Mouse (Mus musculus): ENCODE results near the gene Med16. TPM values are rescaled to one million over a fixed set of nuclear protein-coding genes. Genes with fewer than 3 reads are reported as not detected.

Gene Med16
- polyA plus RNA-seq, 1 experiment from 2014 or later = 63.6 TPM

DNA sequence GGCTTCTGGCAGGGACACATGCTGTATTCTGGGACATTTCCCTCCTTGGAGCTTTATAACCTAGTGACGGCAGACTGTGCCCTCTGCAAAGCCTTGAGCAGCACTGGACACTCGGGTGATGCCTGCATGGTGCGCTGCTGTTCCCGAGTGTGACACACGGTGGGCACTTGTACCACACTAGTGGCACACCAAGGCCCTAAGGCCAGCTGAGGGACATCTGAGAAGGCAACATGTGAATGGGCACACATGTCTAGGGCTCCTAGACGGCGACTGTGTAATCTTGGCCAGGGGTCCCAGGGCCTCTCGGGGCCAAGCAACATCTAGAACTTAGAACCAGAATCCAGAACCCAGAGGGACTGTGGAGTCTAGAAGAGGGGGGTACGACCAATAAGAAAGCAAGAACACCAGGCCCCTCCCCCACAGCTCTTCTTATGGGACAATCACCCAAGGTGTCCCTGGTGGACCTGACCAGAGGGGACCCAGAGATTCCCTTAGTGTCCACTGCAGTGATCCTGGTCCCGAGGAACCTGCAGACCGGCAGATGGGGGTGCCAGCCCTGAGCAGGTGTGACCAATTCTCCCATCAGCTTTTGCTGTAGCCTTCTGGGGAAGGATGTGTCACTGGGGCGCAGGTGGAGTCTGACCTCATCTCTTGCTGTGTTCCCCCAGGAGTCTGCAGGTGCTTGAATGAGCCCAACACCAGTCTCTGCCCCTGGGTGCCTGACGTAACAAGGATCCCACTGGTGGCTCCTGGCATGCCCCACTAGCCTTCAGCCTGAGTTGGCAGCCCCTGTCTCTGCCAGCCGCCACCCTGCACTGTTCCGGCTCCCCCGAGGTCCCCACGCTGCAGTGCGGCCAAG is 21.5 kb upstream of the Med16 start:
- peak overlapping the region; percentile 94 for H3K27ac ChIP-seq (replicated peaks)
- H3K4me3 ChIP-seq = peak overlapping the region; percentile 79
- H3K4me1 ChIP-seq = peaks cover 88% of the 10 kb centered on the region
- 90% methylated on average over 18 of the region's 18 CpGs for WGBS
- DNase-seq (ENCODE audit: low spot score) = no peak
- no peaks in the 10 kb centered on the region for H3K9me3 ChIP-seq
- H3K36me3 ChIP-seq (replicated peaks) = peaks cover 56% of the 10 kb centered on the region
- H3K27me3 ChIP-seq (replicated peaks; ENCODE audit: low read depth, poor library complexity, severe bottlenecking) = no peaks in the 10 kb centered on the region

DNA sequence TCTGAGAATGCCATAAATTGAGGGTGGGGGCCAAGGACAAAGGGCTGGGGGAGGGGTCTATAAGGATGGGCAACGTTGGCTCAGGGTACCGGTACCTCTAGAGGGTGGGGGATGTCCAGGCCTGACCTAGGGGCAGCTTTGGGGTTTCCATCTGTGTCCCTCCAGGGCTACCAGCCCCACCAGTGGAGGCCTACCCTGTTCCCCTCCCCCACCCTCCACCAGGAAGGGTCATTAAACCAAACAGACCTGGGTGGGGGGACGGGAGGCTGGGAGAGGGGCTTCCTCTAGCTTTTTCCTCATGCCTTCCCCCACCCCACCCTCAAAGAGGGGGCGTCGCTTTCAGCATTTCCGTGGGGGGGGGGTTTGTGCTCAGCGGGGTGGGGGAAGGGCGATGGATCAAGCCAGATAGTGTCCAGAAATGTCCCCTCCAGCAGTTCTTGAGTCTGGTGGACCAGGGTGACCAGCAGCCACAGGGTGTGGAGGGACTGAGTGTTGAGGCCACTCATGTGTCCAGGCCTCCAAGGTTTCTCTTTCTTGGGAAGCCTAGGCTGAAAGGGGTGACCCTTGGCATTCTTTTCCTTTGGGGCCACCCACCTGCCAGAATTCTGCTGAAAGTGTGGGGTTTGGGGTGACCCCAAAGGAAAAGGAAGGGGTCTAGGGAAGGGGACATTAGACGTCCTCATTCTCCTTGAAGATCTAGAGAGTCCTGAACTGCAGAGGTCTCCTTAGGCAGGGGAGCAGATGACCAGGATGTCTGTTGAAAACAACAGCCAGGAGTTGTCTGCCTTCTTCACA is 20.4 kb upstream of the Med16 start:
- peak overlapping the region; percentile 94 for H3K27ac ChIP-seq (replicated peaks)
- WGBS = 16% methylated on average over 9 of the region's 9 CpGs
- peaks cover 82% of the 10 kb centered on the region for H3K4me1 ChIP-seq
- H3K4me3 ChIP-seq = peak overlapping the region; percentile 79
- peaks cover 1% of the 10 kb centered on the region for H3K27me3 ChIP-seq (replicated peaks; ENCODE audit: low read depth, poor library complexity, severe bottlenecking)
- peaks cover 45% of the 10 kb centered on the region for H3K36me3 ChIP-seq (replicated peaks)
- H3K9me3 ChIP-seq = no peaks in the 10 kb centered on the region
- DNase-seq (ENCODE audit: low spot score) = peak; percentile 57

DNA sequence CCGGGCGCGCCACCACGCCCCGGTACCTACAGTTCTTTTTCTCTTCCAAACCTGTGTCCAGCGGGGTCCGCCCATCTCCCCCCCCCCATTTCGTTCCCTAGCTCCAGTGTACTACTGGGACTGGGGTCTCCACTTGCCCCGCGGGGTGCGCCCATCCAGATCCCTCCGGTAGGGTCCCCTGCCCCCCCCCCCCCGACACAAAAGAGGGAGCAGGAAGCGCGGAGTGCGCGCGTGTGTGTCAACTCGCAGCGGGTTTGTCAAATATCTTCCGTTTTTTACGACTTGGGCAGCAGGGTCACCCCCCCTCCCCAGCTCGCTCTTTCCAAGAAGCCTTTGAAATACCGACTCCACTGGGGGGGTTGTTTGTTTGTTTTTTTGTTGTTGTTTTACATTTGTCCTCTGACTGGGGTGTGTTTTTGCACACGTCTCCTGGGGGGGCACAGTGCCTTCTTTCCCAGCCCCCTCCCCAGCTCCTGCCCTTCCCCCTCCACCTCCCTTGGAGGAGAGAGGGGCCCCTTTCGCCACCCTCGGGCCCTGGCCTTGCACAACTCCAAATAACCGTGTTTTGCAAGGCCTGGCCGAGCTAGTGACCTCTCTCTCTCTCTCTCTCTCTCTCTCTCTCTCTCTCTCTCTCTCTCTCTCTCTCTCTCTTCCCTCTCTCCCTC is 19.4 kb upstream of the Med16 start:
- peak; percentile 69 for DNase-seq (ENCODE audit: low spot score)
- peaks cover 11% of the 10 kb centered on the region for H3K27me3 ChIP-seq (replicated peaks; ENCODE audit: low read depth, poor library complexity, severe bottlenecking)
- under 1% methylated on average over 29 of the region's 29 CpGs for WGBS

DNA sequence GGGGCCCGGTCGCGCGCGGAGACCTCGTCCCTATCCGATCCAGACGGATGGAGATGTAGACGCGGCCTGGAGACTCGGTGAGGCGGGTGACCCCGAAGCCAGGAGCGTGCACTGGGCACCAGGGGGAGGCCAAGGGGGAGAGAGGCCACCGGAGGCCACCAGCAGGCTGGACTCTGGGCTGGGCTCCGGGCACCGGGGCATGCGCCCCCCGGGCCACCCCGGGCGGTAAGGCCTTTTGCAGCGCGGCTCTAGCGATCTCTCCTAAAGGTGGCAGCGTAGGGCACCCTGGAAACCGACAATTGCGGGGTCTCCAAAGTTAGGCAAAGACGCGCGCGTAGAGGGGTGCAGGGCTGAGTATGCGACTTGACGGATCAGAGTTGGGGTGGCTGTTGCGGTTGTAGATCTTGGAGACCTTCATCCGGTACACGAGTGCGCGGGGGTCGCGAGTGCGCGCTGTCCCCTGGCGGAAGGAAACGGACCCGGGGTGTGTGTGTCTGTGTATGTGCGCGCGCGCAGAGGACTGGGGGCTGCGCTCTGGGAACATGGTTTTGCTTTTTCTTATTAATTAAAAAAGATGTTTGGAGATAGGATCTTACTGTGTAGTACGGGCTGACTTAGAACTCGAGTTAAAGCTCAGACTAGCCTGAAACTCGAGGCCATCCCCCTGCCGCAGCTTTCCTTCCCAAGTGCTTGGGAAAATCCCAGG is 18.8 kb upstream of the Med16 start:
- Histone ChIP-seq H3K4me3 (peak overlapping the region; percentile 79), H3K27me3 (replicated peaks; ENCODE audit: low read depth, poor library complexity, severe bottlenecking) (peaks cover 18% of the 10 kb centered on the region), H3K27ac (replicated peaks) (peak overlapping the region; percentile 94), H3K4me1 (peaks cover 73% of the 10 kb centered on the region), H3K36me3 (replicated peaks) (peaks cover 29% of the 10 kb centered on the region), H3K9me3 (0 out of 2 replicates have a peak, but pooled peaks cover 1% of the 10 kb centered on the region)
- peak; percentile 85 for DNase-seq (ENCODE audit: low spot score)
- under 1% methylated on average over 54 of the region's 54 CpGs for WGBS

More for the DNA sequence above, 19.4 kb upstream of the Med16 start:
- Histone ChIP-seq H3K4me3 (peak overlapping the region; percentile 79), H3K27ac (replicated peaks) (peak overlapping the region; percentile 94), H3K36me3 (replicated peaks) (peaks cover 36% of the 10 kb centered on the region), H3K4me1 (peaks cover 79% of the 10 kb centered on the region), H3K9me3 (no peaks in the 10 kb centered on the region)

DNA sequence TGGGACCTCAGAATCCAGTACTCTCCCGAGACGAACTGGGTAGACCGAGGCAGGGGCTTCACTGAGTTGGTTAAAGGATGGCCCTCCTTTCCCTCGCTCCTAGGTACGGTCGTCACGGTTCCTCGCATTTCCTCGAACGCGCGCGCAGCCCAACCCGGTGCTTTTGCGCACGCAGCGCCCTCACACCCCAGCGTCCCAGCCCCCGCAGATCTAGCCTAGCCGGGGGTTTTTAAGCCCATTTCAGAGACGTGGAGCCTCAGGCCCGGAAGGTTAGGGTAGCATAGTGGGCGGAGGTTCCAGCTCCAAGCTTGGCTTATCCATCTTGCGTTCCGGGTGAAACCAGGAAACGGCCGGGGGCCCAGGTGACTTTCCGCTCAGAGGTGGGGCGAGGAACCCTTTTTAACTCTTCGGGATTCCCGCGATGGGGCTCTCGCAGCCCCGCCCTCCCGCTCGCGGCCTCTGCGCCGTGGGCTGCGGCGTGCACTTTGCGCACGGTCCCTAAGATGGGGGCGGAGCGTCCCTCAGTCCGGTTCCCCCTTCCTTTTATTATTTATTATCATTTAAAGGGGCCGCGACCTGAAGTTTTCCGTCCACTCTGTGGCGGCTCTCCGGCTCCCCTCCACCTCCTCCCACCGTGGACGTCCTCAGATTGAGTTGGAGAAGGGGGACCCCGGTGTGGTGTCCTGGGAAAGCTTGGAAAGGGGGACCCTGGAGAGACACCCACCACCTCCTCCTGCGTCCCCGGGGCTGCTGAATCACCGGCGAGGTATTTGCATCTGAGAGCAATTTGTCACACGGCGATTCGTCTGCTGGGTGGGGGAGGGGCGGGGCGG is 18.0 kb upstream of the Med16 start, which contains the start of gene Arid3a:
Gene Arid3a (plus strand): TSS at position 553 of the 833 bp plus-strand sequence.
- Histone ChIP-seq H3K4me1 (peaks cover 68% of the 10 kb centered on the region), H3K9me3 (0 out of 2 replicates have a peak, but pooled peaks cover 4% of the 10 kb centered on the region), H3K27ac (replicated peaks) (peak within 1 kb of the TSS; percentile 94), H3K36me3 (replicated peaks) (peaks cover 21% of the 10 kb centered on the region), H3K4me3 (peak within 1 kb of the TSS; percentile 79), H3K27me3 (replicated peaks; ENCODE audit: low read depth, poor library complexity, severe bottlenecking) (peaks cover 25% of the 10 kb centered on the region)
- WGBS = under 1% methylated on average over 63 of the region's 63 CpGs
- DNase-seq (ENCODE audit: low spot score) = peak; percentile 95

DNA sequence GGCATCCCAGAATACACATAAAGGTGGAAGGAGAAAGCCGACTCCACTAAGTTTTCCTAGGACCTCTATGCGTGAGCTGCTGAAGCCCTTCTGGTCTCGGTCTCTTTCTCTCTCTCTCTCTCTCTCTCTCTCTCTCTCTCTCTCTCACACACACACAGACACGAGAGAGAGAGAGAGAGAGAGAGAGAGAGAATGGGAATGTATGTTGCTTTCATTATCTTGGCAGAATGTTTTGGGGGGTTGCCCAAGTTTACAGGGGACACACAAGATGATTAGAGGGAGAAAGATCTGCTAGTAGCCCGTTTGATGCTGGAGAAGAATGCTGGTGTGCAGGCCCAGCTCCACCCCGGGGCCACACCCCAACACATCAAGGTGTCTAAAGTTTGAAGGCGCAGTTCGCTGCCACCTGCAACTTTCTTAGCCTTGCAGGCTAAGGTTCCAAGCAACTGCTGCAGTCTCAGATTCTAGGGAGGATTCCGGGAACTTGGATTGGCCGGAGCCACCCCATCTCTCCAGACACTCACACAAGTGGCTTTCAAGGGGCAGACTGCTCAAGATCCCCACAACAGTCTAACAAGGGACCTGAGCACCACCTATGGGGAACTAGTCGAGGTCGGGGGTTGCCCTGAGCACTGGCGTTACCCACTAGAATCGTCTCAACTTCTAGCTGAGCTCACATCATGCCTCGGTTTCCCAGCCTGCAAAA is 17.2 kb upstream of the Med16 start:
- peaks cover 68% of the 10 kb centered on the region for H3K4me1 ChIP-seq
- peaks cover 33% of the 10 kb centered on the region for H3K27me3 ChIP-seq (replicated peaks; ENCODE audit: low read depth, poor library complexity, severe bottlenecking)
- 10% methylated on average over 15 of the region's 15 CpGs for WGBS

DNA sequence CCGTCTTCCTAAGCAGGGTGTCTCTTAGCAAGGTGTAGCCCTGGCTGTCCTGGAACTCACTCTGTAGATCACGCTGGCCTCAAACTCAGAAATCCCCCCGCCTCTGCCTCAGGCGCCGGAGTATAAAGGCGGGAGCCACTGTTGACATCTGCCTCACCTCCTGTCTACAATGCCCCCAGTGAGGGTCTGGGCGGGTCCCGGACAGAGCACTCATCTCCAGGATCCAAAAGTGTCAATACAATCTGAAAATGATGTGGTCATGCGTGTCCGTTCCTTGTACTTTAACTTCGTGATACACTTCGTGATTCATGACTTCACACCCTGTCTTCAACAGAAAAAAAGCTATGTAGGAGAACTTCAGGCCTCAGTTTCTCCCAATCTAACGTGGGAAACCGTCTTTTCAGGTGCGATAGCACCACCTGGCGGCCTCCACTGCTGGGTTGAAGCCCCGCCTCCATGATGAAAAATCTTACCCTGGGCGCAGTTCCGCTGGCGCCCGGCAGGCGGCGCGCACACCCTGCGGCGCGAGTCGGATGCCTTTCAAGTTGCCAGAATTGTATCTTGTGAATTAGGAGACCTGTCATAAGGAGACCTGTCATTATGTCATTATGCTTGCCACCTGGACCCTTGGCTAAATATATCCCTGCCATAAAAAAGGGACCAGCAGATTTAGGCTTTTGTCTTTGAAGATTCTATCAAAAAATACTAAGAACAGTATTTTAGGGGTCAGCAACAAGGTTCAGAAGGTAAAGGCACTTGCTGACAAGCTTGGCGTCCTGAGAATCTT is 16.5 kb upstream of the Med16 start:
- WGBS = 12% methylated on average over 29 of the region's 29 CpGs
- H3K4me1 ChIP-seq = peaks cover 68% of the 10 kb centered on the region
- peaks cover 40% of the 10 kb centered on the region for H3K27me3 ChIP-seq (replicated peaks; ENCODE audit: low read depth, poor library complexity, severe bottlenecking)
- H3K4me3 ChIP-seq = peak overlapping the region; percentile 79; the same call in 1 of the 2 replicates
- H3K27ac ChIP-seq (replicated peaks) = no peak overlapping the region
- H3K36me3 ChIP-seq (replicated peaks) = peaks cover 6% of the 10 kb centered on the region
- DNase-seq (ENCODE audit: low spot score) = peak; percentile 93
- 0 out of 2 replicates have a peak, but pooled peaks cover 4% of the 10 kb centered on the region for H3K9me3 ChIP-seq

More for the DNA sequence above, 17.2 kb upstream of the Med16 start:
- Histone ChIP-seq H3K4me3 (peak overlapping the region; percentile 79), H3K27ac (replicated peaks) (peak overlapping the region; percentile 94), H3K36me3 (replicated peaks) (peaks cover 13% of the 10 kb centered on the region), H3K9me3 (0 out of 2 replicates have a peak, but pooled peaks cover 4% of the 10 kb centered on the region)
- no peak for DNase-seq (ENCODE audit: low spot score)

DNA sequence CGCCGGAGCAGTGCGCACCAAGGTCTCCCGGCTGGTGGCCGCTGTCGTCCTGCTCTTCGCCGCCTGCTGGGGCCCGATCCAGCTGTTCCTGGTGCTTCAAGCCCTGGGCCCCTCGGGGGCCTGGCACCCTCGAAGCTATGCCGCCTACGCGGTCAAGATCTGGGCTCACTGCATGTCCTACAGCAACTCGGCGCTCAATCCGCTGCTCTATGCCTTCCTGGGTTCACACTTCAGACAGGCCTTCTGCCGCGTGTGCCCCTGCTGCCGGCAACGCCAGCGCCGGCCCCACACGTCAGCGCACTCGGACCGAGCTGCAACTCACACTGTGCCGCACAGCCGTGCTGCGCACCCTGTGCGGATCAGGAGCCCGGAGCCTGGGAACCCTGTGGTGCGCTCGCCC is 12.8 kb upstream of the Med16 start:
- Histone ChIP-seq H3K4me3 (peak overlapping the region; percentile 89), H3K9me3 (0 out of 2 replicates have a peak, but pooled peaks cover 4% of the 10 kb centered on the region), H3K4me1 (peaks cover 72% of the 10 kb centered on the region), H3K27ac (replicated peaks) (peak overlapping the region; percentile 24; the same call in 1 of the 2 replicates), H3K36me3 (replicated peaks) (no peaks in the 10 kb centered on the region), H3K27me3 (replicated peaks; ENCODE audit: low read depth, poor library complexity, severe bottlenecking) (peaks cover 72% of the 10 kb centered on the region)
- DNase-seq (ENCODE audit: low spot score) = peak; percentile 58
- under 1% methylated on average over 34 of the region's 34 CpGs for WGBS

DNA sequence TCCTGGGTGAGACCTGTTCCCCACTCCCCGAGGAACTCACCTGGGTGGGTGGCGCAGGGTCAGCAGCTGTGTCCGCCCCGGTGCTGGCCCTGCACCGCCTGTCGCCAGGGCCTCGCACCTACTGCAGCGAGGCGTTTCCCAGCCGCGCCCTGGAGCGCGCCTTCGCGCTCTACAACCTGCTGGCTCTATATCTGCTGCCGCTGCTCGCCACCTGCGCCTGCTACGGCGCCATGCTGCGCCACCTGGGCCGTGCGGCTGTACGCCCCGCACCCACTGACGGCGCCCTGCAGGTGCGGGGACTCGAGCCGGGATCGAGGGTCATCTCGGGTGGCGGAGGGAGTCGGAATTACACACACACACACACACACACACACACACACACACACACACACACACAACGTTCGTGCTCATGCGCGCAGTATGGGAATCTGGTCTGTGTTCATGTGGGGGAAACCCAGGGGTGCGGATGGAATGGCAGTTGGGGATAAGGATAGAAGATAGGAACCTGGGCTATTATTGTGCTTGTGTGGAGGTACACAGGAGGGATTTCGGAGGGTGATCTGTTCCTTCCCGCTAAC is 12.3 kb upstream of the Med16 start, which contains the start of gene R3hdm4:
Gene R3hdm4 (minus strand): TSS at position 251 of the 578 bp plus-strand sequence.
- H3K9me3 ChIP-seq = 0 out of 2 replicates have a peak, but pooled peaks cover 4% of the 10 kb centered on the region
- 4% methylated on average over 41 of the region's 41 CpGs for WGBS
- peaks cover 72% of the 10 kb centered on the region for H3K4me1 ChIP-seq
- peaks cover 72% of the 10 kb centered on the region for H3K27me3 ChIP-seq (replicated peaks; ENCODE audit: low read depth, poor library complexity, severe bottlenecking)
- H3K4me3 ChIP-seq = peak within 1 kb of the TSS; percentile 89
- H3K27ac ChIP-seq (replicated peaks) = peak within 1 kb of the TSS; percentile 24; the same call in 1 of the 2 replicates
- DNase-seq (ENCODE audit: low spot score) = peak; percentile 43
- H3K36me3 ChIP-seq (replicated peaks) = no peaks in the 10 kb centered on the region
